Mouse (Mus musculus) spleen, postnatal 10 days (tissue): ENCODE measurements around the gene Sppl3.
A peak's percentile ranks its signal among the peaks of the same experiment; 100 is the strongest.

Experiments
- DNase-seq, 2 experiments: peaks; one replicate each; pipeline ENCODE4 v3.0.0; 2021 to 2022; ENCODE audit warnings: low spot score in 2 of 2

Gene Sppl3

GRCm38 (mm10) chr5:115037099-115037498, 26.2 kb downstream of the Sppl3 start:
- no peak for DNase-seq

GRCm38 (mm10) chr5:115040756-115041155, 29.8 kb downstream of the Sppl3 start:
- no peak for DNase-seq

GRCm38 (mm10) chr5:115043626-115044025, 32.7 kb downstream of the Sppl3 start:
- no peak for DNase-seq

- no peak for DNase-seq
These were observed 34.3 kb downstream of the Sppl3 start for GRCm38 (mm10) chr5:115045146-115045677.

GRCm38 (mm10) chr5:115049692-115050091, 38.8 kb downstream of the Sppl3 start:
- DNase-seq, result no peak

- DNase-seq, result no peak
These were observed 39.8 kb downstream of the Sppl3 start for GRCm38 (mm10) chr5:115050776-115051175.

GRCm38 (mm10) chr5:115052546-115052945, 41.6 kb downstream of the Sppl3 start:
- DNase-seq, result no peak

GRCm38 (mm10) chr5:115053791-115054396, 43.0 kb downstream of the Sppl3 start:
- DNase-seq, result no peak

GRCm38 (mm10) chr5:115055418-115055817, 44.5 kb downstream of the Sppl3 start:
- no peak for DNase-seq

GRCm38 (mm10) chr5:115057153-115057552, 46.2 kb downstream of the Sppl3 start:
- DNase-seq, result peak in 1 of 2 experiments; percentile 30

GRCm38 (mm10) chr5:115058584-115059297, 47.8 kb downstream of the Sppl3 start:
- DNase-seq, result peak in 1 of 2 experiments; percentile 27

GRCm38 (mm10) chr5:115060067-115060695, 49.2 kb downstream of the Sppl3 start:
- no peak for DNase-seq

GRCm38 (mm10) chr5:115060977-115061376, 50.0 kb downstream of the Sppl3 start:
- DNase-seq, result no peak

GRCm38 (mm10) chr5:115062566-115062965, 51.6 kb downstream of the Sppl3 start:
- DNase-seq, result no peak

GRCm38 (mm10) chr5:115063391-115063790, 52.5 kb downstream of the Sppl3 start:
- DNase-seq, result no peak

- DNase-seq, result no peak
These were observed 55.3 kb downstream of the Sppl3 start for GRCm38 (mm10) chr5:115066245-115066644.

GRCm38 (mm10) chr5:115068671-115069421, 57.9 kb downstream of the Sppl3 start:
- peak; percentile 37 to 52 for DNase-seq

- DNase-seq, result no peak
These were observed 58.7 kb downstream of the Sppl3 start for GRCm38 (mm10) chr5:115069611-115070010.

- peak; percentile 40 to 41 for DNase-seq
These were observed 59.5 kb downstream of the Sppl3 start for GRCm38 (mm10) chr5:115070457-115070856.

- peak; percentile 53 to 58 for DNase-seq
These were observed 60.4 kb downstream of the Sppl3 start for GRCm38 (mm10) chr5:115071096-115071901.

- DNase-seq, result peak in 1 of 2 experiments; percentile 62
These were observed 61.2 kb downstream of the Sppl3 start for GRCm38 (mm10) chr5:115072143-115072542.
